Mouse (Mus musculus) CH12.LX (cell line): ENCODE measurements around the gene Bcl9l. TPM values are rescaled to one million over a fixed set of nuclear protein-coding genes. Genes with fewer than 3 reads are reported as not detected.

Experiments
- DNase-seq: peaks from one replicate; pipeline ENCODE4 v3.0.0-alpha.2; 2013; ENCODE audit errors: extremely low read depth
- H3K27ac ChIP-seq: 2 replicates; pipeline ENCODE4 v1.5.1; 2012; ENCODE audit warnings: low read depth, mild to moderate bottlenecking, control low read depth, moderate library complexity; ENCODE audit not compliant: insufficient read depth
- H3K27me3 ChIP-seq: replicated peaks from 2 replicates; pipeline ENCODE3; 2012; ENCODE audit warnings: inconsistent platforms
- H3K36me3 ChIP-seq, 2 experiments: replicated peaks in 1 of 2; 2 replicates each; pipeline versions ENCODE3 to v1.6.1; 2012; ENCODE audit warnings: inconsistent platforms in 1 of 2, low read length in 1 of 2, mild to moderate bottlenecking in 1 of 2, mixed read lengths in 1 of 2, moderate library complexity in 1 of 2; ENCODE audit not compliant: control insufficient read depth in 1 of 2, insufficient read depth in 1 of 2
- H3K4me1 ChIP-seq, 2 experiments: 2 replicates each; pipeline ENCODE4 v1.6.1; 2012; ENCODE audit warnings: inconsistent platforms in 1 of 2, moderate library complexity in 1 of 2; ENCODE audit not compliant: insufficient read depth in 2 of 2, control insufficient read depth in 1 of 2
- H3K4me2 ChIP-seq: 2 replicates; pipeline ENCODE4 v1.6.1; 2012; ENCODE audit warnings: low read depth, mild to moderate bottlenecking, control low read depth; ENCODE audit not compliant: poor library complexity, insufficient read depth, severe bottlenecking
- H3K4me3 ChIP-seq, 3 experiments: fragments of 150-350 bp in 1 of 3; sonication (generic) in 1 of 3; replicated peaks in 1 of 3; 2 replicates each; pipeline versions ENCODE3 to v1.5.1; 2011 to 2012; ENCODE audit warnings: low read depth in 2 of 3, low read length in 2 of 3, mild to moderate bottlenecking in 2 of 3, moderate library complexity in 2 of 3, control low read depth in 1 of 3, improper control_type of control experiment in 1 of 3, inconsistent platforms in 1 of 3, mixed read lengths in 1 of 3; ENCODE audit not compliant: poor library complexity in 1 of 3
- H3K79me2 ChIP-seq: replicated peaks from 2 replicates; pipeline ENCODE4 v1.6.1; 2012; ENCODE audit warnings: mild to moderate bottlenecking, moderate library complexity; ENCODE audit not compliant: control insufficient read depth, poor library complexity, insufficient read depth, severe bottlenecking; ENCODE audit errors: extremely low read depth
- H3K9ac ChIP-seq: 2 replicates; pipeline ENCODE4 v1.6.1; 2012; ENCODE audit warnings: low read depth, mild to moderate bottlenecking, control low read depth, moderate library complexity; ENCODE audit not compliant: insufficient read depth
- H3K9me3 ChIP-seq: replicated peaks from 2 replicates; pipeline ENCODE3; 2012; ENCODE audit warnings: low read length, inconsistent platforms, mixed read lengths
- CHD1 ChIP-seq: IDR thresholded peaks from 2 replicates; pipeline ENCODE4 v1.6.1; 2012; ENCODE audit warnings: low read depth, low read length, improper control_type of control experiment, inconsistent platforms
- CHD2 ChIP-seq: IDR thresholded peaks from 2 replicates; pipeline ENCODE4 v1.6.1; 2011; ENCODE audit warnings: low read length, improper control_type of control experiment
- CTCF ChIP-seq, 2 experiments: IDR thresholded peaks in 1 of 2; conservative IDR thresholded peaks in 1 of 2; 2 replicates each; pipeline ENCODE4 v1.5.1; 2011 to 2012; ENCODE audit warnings: low read depth in 2 of 2, low read length in 2 of 2, improper control_type of control experiment in 1 of 2, inconsistent platforms in 1 of 2, mild to moderate bottlenecking in 1 of 2, moderate library complexity in 1 of 2
- E2F4 ChIP-seq: IDR thresholded peaks from 2 replicates; pipeline ENCODE4 v1.6.1; 2011; ENCODE audit warnings: low read depth, low read length, improper control_type of control experiment; ENCODE audit not compliant: insufficient replicate concordance
- EP300 ChIP-seq: IDR thresholded peaks from 2 replicates; pipeline ENCODE4 v1.6.1; 2011; ENCODE audit warnings: low read length, improper control_type of control experiment
- ETS1 ChIP-seq: conservative IDR thresholded peaks from 2 replicates; pipeline ENCODE4 v1.6.1; 2012; ENCODE audit warnings: low read depth, mild to moderate bottlenecking, inconsistent platforms, low read length, improper control_type of control experiment, moderate library complexity
- GABPA ChIP-seq: IDR thresholded peaks from 2 replicates; pipeline ENCODE4 v1.6.1; 2012; ENCODE audit warnings: low read depth, low read length, improper control_type of control experiment, inconsistent platforms; ENCODE audit not compliant: insufficient replicate concordance
- HCFC1 ChIP-seq: IDR thresholded peaks from 2 replicates; pipeline ENCODE4 v1.6.1; 2012; ENCODE audit warnings: low read depth, mild to moderate bottlenecking, inconsistent platforms, low read length, improper control_type of control experiment
- IRF4 ChIP-seq: IDR thresholded peaks from 2 replicates; pipeline ENCODE4 v1.6.1; 2014; ENCODE audit warnings: low read depth, mild to moderate bottlenecking, inconsistent platforms, low read length, improper control_type of control experiment
- JUN ChIP-seq: IDR thresholded peaks from 2 replicates; pipeline ENCODE4 v1.6.1; 2011; ENCODE audit warnings: low read depth, mild to moderate bottlenecking, low read length, improper control_type of control experiment, moderate library complexity; ENCODE audit not compliant: insufficient read depth
- JUND ChIP-seq: conservative IDR thresholded peaks from 2 replicates; pipeline ENCODE4 v1.6.1; 2011; ENCODE audit warnings: low read depth, low read length, improper control_type of control experiment
- KAT2A ChIP-seq: IDR thresholded peaks from 2 replicates; pipeline ENCODE4 v1.6.1; 2012; ENCODE audit warnings: low read length, improper control_type of control experiment, inconsistent platforms; ENCODE audit not compliant: insufficient replicate concordance
- MAX ChIP-seq: IDR thresholded peaks from 2 replicates; pipeline ENCODE4 v1.6.1; 2011; ENCODE audit warnings: low read length, improper control_type of control experiment
- MEF2A ChIP-seq: IDR thresholded peaks from 2 replicates; pipeline ENCODE4 v1.6.1; 2014; ENCODE audit warnings: low read depth, mild to moderate bottlenecking, inconsistent platforms, low read length, improper control_type of control experiment, borderline replicate concordance
- MXI1 ChIP-seq: IDR thresholded peaks from 2 replicates; pipeline ENCODE4 v1.6.1; 2011; ENCODE audit warnings: mild to moderate bottlenecking, low read depth, low read length, improper control_type of control experiment
- MYC ChIP-seq: IDR thresholded peaks from 2 replicates; pipeline ENCODE4 v1.6.1; 2011; ENCODE audit warnings: low read depth, mild to moderate bottlenecking, improper control_type of control experiment, low read length
- NELFE ChIP-seq: IDR thresholded peaks from 2 replicates; pipeline ENCODE4 v1.6.1; 2011; ENCODE audit warnings: low read depth, low read length, improper control_type of control experiment
- NRF1 ChIP-seq: IDR thresholded peaks from 2 replicates; pipeline ENCODE4 v1.6.1; 2014; ENCODE audit warnings: low read depth, mild to moderate bottlenecking, inconsistent platforms, low read length, improper control_type of control experiment, moderate library complexity
- PAX5 ChIP-seq: IDR thresholded peaks from 2 replicates; pipeline ENCODE4 v1.6.1; 2012; ENCODE audit warnings: low read length, inconsistent platforms, mixed read lengths
- POLR2A ChIP-seq: IDR thresholded peaks from 2 replicates; pipeline ENCODE4 v1.6.1; 2011; ENCODE audit warnings: low read depth, mild to moderate bottlenecking, improper control_type of control experiment, low read length
- POLR2AphosphoS2 ChIP-seq: IDR thresholded peaks from 2 replicates; pipeline ENCODE4 v1.6.1; 2011; ENCODE audit warnings: low read depth, low read length, improper control_type of control experiment
- RAD21 ChIP-seq: IDR thresholded peaks from 2 replicates; pipeline ENCODE4 v1.6.1; 2011; ENCODE audit warnings: low read depth, mild to moderate bottlenecking, low read length, improper control_type of control experiment, moderate library complexity
- SIN3A ChIP-seq: IDR thresholded peaks from 2 replicates; pipeline ENCODE4 v1.6.1; 2012; ENCODE audit warnings: low read length, improper control_type of control experiment, inconsistent platforms
- SMC3 ChIP-seq: IDR thresholded peaks from 2 replicates; pipeline ENCODE4 v1.6.1; 2011; ENCODE audit warnings: low read depth, low read length, improper control_type of control experiment
- TBP ChIP-seq: conservative IDR thresholded peaks from 2 replicates; pipeline ENCODE4 v1.6.1; 2011; ENCODE audit warnings: low read depth, low read length, improper control_type of control experiment
- TCF12 ChIP-seq: IDR thresholded peaks from 2 replicates; pipeline ENCODE4 v1.6.1; 2014; ENCODE audit warnings: low read depth, mild to moderate bottlenecking, inconsistent platforms, low read length, improper control_type of control experiment
- UBTF ChIP-seq: IDR thresholded peaks from 2 replicates; pipeline ENCODE4 v1.6.1; 2012; ENCODE audit warnings: low read depth, mild to moderate bottlenecking, inconsistent platforms, low read length, improper control_type of control experiment, moderate library complexity
- USF1 ChIP-seq: IDR thresholded peaks from 2 replicates; pipeline ENCODE4 v1.6.1; 2014; ENCODE audit warnings: low read depth, mild to moderate bottlenecking, inconsistent platforms, low read length, improper control_type of control experiment
- USF2 ChIP-seq: conservative IDR thresholded peaks from 2 replicates; pipeline ENCODE4 v1.6.1; 2011; ENCODE audit warnings: low read depth, low read length, improper control_type of control experiment
- ZC3H11A ChIP-seq: IDR thresholded peaks from 2 replicates; pipeline ENCODE4 v1.6.1; 2012; ENCODE audit warnings: low read depth, mild to moderate bottlenecking, inconsistent platforms, low read length, improper control_type of control experiment
- ZKSCAN1 ChIP-seq: IDR thresholded peaks from 2 replicates; pipeline ENCODE4 v1.6.1; 2012; ENCODE audit warnings: low read depth, inconsistent platforms, low read length, improper control_type of control experiment, borderline replicate concordance
- ZNF384 ChIP-seq: IDR thresholded peaks from 2 replicates; pipeline ENCODE4 v1.6.1; 2012; ENCODE audit warnings: low read depth, low read length, improper control_type of control experiment, inconsistent platforms
- dilution Hi-C: fragments of 300-500 bp; cut with MboI; formaldehyde crosslinking; loops from 2 replicates; pipeline ENCODE4 v1.14.3; 2020; ENCODE audit warnings: low sequenced_read_pairs; ENCODE audit not compliant: extremely low pct_unique_long_range_greater_than_20kb, extremely low pct_ligation_motif_present
- in situ Hi-C: fragments of 300-500 bp; cut with MboI; formaldehyde crosslinking; loops from 3 replicates; pipeline ENCODE4 v1.14.3; 2019; ENCODE audit warnings: low sequenced_read_pairs, low pct_ligation_motif_present, low pct_unique_long_range_greater_than_20kb, mixed read lengths
- polyA plus RNA-seq: library from polyadenylated mRNA; unstranded; fragments of >175 nt; gene quantifications from 2 replicates; pipeline ENCODE4 v1.2.1, GENCODE M21; 2012; ENCODE audit warnings: low read depth; ENCODE audit not compliant: insufficient read length
- total RNA-seq, 2 experiments: library from RNA; depleted of rRNA; stranded (reverse); fragments of 300-350 nt in 1 of 2; fragments of >200 nt in 1 of 2; gene quantifications; 2 replicates each; pipeline ENCODE4 v1.2.3; 2012 to 2014

Bcl9l gene
- total and polyA plus RNA-seq, 3 experiments: 0.67 to 7.5 (median 1.6) TPM

DNA sequence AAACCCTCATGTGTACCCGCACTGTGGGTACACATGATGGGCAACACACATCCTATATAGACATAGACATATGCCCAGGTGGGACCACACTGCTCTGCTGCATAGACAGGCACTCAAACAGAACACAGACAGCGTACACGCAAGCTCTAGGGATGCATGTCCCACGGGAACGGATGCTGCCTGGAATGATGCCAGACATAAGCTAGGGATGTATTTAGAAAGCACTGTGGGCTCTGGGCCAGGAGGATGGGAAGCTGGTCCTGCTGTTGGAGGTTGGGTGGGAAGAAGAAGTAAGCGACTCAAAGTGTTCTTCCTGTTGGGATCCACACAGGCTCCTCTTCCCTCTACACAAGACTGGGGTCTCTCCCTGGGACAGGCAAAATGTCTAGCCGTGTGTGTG is 35.4 kb downstream of the Bcl9l start:
- Histone ChIP-seq H3K4me3 (no peak overlapping the region), H3K9me3 (no peaks in the 10 kb centered on the region), H3K4me2 (no peak overlapping the region), H3K9ac (no peak overlapping the region), H3K36me3 (peaks cover 10 to 74% of the 10 kb centered on the region in 2 experiments), H3K4me1 (peaks cover 29 to 94% of the 10 kb centered on the region in 2 experiments), H3K27me3 (no peaks in the 10 kb centered on the region), H3K79me2 (0 out of 2 replicates have a peak, but pooled peaks cover 2% of the 10 kb centered on the region), H3K27ac (no peak overlapping the region)
- TF ChIP-seq ZNF384: no peak
- TF ChIP-seq USF2: no peak
- no peak for TF ChIP-seq MXI1
- TF ChIP-seq TCF12: no peak
- TF ChIP-seq CTCF (conservative IDR thresholded peaks at IDR 0.05 in 1 of 2, IDR thresholded peaks at IDR 0.05 in 1 of 2; ENCODE audit: low read depth in 2 of 2, low read length in 2 of 2): no peak
- no peak for TF ChIP-seq UBTF
- TF ChIP-seq MAX: no peak
- no peak for TF ChIP-seq ETS1
- no peak for TF ChIP-seq JUND
- no peak for TF ChIP-seq POLR2AphosphoS2
- TF ChIP-seq PAX5: no peak
- no peak for TF ChIP-seq IRF4
- no peak for TF ChIP-seq JUN
- no peak for TF ChIP-seq POLR2A
- no peak for TF ChIP-seq KAT2A
- TF ChIP-seq GABPA: no peak
- TF ChIP-seq RAD21: no peak
- TF ChIP-seq MYC: no peak
- TF ChIP-seq MEF2A: no peak
- no peak for DNase-seq
- dilution Hi-C loops: no loop called here
- in situ Hi-C loops: no loop called here

DNA sequence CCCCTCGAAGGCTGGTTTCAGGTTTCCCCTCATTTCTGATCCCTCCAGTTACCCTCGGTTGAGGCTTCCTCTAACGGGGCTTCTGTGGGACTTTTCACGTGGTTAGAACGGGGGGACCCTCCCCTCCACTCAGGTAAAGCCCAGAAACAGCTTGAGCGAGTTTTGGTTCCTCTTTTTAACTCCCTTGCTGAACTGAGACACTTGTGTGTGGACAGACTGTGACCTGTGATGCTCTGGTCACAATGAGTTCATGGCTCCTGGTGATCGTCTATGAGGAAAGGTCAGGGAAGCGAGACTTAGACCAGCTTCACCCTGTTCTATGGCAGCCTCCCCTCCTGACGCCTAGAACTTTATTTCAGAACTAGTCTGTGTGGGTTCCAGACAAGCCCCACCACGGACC is 39.3 kb downstream of the Bcl9l start:
- Histone ChIP-seq H3K9ac (peak overlapping the region; percentile 71), H3K4me2 (peak overlapping the region; percentile 69; the same call in 1 of the 2 replicates), H3K27ac (peak overlapping the region; percentile 68), H3K79me2 (peaks cover 2% of the 10 kb centered on the region; the same call in 1 of the 2 replicates), H3K4me1 (peaks cover 23 to 64% of the 10 kb centered on the region in 2 experiments), H3K9me3 (no peaks in the 10 kb centered on the region), H3K36me3 (peaks cover 0 to 51% of the 10 kb centered on the region in 2 experiments), H3K27me3 (no peaks in the 10 kb centered on the region), H3K4me3 (peak overlapping the region in 1 of 3 experiments; percentile 44)
- dilution Hi-C loops: no loop called here
- peak; percentile 78 for DNase-seq
- in situ Hi-C loops: loop anchor here (5.0 kb wide), 2 partner anchors 45 to 85 kb away; no protein-coding TSS in a partner anchor
- TF ChIP-seq USF1 (no peak), NELFE (no peak), TBP (0 out of 2 replicates have a peak, but pooled peaks have one; percentile 32), SIN3A (peak; percentile 78), SMC3 (0 out of 2 replicates have a peak, but pooled peaks have one; percentile 4), POLR2A (no peak), ZKSCAN1 (no peak), MYC (peak; percentile 93), GABPA (no peak), CHD1 (no peak), EP300 (peak; percentile 95), IRF4 (peak; percentile 97), JUND (no peak), JUN (no peak), HCFC1 (no peak), ETS1 (peak; percentile 90), ZNF384 (peak; percentile 55), TCF12 (peak; percentile 92), NRF1 (no peak), CHD2 (peak; percentile 61; the same call in 1 of the 2 replicates), ZC3H11A (no peak), KAT2A (no peak), E2F4 (no peak)
